Mouse (Mus musculus): ENCODE data around the gene Rcsd1. TPM values are rescaled to one million over a fixed set of nuclear protein-coding genes. Genes with fewer than 3 reads are reported as not detected.

Rcsd1 gene
- polyA plus RNA-seq, 1 experiment from 2014 or later, result 7.0 TPM

DNA sequence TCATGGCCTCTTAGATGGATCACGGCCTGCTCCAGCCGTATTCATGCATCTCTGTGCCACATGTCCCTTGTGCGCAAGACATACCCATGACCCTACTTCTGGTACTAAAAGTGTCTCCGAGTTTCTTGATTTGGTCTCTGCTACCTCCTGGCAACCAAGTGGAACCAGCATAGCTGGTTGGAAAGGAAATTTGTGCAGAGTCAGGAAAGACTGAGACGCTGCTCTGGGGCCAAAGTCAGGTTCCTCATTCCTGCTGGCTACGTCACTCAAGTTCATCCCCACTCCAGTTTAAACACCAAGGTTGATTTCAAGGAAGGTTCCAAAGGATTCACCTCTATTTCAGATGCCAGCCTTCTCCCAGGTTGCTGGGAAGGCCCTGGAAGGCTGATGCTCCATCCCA, 42.6 kb downstream of the Rcsd1 start:
- Histone ChIP-seq H3K9ac (replicated peaks) (no peak overlapping the region), H3K9me3 (no peaks in the 10 kb centered on the region), H3K27ac (replicated peaks) (no peak overlapping the region), H3K4me2 (replicated peaks) (no peak overlapping the region), H3K27me3 (no peaks in the 10 kb centered on the region), H3K4me3 (no peak overlapping the region), H3K4me1 (peaks cover 6% of the 10 kb centered on the region; the same call in 1 of the 2 replicates), H3K36me3 (no peaks in the 10 kb centered on the region)
- WGBS, result 95% methylated on average over 6 of the region's 6 CpGs
- no peak for ATAC-seq (replicated peaks)

DNA sequence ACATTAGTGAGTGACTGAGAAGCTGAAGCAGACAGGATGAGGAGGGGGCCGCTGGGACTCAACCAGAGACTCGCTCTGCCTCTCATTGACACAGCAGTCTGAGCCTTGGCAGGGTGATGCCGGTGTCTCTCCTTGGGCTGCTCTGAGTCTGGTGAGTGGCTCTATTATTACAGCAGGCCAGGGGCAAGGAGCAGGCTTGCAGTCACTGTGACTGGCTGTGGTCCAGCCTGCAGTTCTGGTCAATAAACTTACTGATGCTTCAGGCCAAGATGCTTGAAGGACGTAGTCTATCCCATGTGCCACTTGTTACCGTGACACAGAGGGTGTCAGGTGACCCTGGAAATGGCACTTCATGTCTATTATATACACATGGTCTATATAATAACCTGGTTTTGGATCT, 43.8 kb downstream of the Rcsd1 start:
- 81% methylated on average over 5 of the region's 5 CpGs for WGBS

DNA sequence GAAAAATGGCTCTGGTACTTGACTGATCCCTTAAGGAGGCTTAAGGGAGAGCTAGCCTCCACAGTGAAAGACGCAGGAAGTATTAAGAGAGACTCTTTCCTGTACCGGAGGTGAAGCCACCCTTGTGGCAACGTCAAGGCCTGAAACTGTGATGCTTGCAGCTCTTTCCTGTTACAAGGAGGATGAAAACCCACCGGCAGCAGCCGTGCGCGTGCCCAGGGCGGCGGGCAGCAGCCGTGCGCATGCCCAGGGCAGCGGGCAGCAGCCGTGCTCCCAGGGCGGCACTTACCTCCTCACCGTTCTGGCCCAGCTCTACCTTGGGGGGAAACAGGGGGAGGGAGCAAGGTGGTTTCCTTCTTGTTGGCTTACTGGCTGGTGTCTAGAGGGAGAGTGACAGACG, 46.3 kb downstream of the Rcsd1 start:
- no peak overlapping the region for H3K4me2 ChIP-seq (replicated peaks)
- H3K4me1 ChIP-seq, result peaks cover 6% of the 10 kb centered on the region; the same call in 1 of the 2 replicates
- no peak overlapping the region for H3K4me3 ChIP-seq
- H3K27ac ChIP-seq (replicated peaks), result peak overlapping the region; percentile 36; the same call in 1 of the 2 replicates
- H3K9me3 ChIP-seq, result no peaks in the 10 kb centered on the region
- H3K36me3 ChIP-seq, result no peaks in the 10 kb centered on the region
- no peaks in the 10 kb centered on the region for H3K27me3 ChIP-seq
- 77% methylated on average over 16 of the region's 16 CpGs for WGBS
- ATAC-seq (replicated peaks), result no peak
- no peak overlapping the region for H3K9ac ChIP-seq (replicated peaks)

More for the DNA sequence above, 43.8 kb downstream of the Rcsd1 start:
- ATAC-seq (replicated peaks), result no peak
- Histone ChIP-seq H3K4me1 (peaks cover 6% of the 10 kb centered on the region; the same call in 1 of the 2 replicates), H3K27ac (replicated peaks) (no peak overlapping the region), H3K9me3 (no peaks in the 10 kb centered on the region), H3K9ac (replicated peaks) (no peak overlapping the region), H3K36me3 (no peaks in the 10 kb centered on the region), H3K4me2 (replicated peaks) (no peak overlapping the region), H3K4me3 (no peak overlapping the region), H3K27me3 (no peaks in the 10 kb centered on the region)

DNA sequence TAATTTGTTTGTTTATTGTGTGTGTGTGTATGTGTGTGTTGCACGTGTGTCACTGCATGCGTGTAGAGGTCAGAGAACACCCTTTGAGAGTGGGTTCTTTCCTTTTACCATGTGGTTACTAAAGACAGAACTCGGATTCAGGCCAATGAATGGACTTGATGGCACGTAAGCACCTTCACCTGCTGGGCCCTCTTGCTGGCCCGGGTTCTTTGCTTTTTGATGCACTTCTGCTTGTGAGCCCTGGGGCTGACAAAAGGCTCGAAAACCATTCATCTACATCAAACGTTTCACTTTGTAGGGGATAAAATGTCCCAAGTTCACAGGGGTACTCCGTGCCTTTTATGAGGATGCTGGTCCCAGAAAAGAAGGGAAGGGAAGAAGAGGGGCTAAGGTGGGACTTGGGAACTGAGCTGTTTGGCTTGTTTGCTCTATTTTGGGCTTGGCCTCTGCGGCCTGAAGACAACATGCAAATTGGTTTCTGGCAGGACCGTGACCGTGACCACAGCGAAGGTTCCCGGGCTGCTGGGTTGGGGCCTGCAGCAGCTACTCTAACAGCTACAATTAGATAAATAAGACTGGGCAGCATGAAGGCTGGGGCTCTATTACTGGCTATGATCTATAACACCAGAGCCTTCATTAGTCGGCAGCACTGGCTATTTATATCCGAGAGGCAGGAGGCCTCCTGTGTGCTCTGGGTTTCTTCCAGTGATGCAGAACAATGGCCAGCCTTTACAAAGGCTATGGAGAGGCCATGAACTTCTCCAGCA, 46.9 kb downstream of the Rcsd1 start:
- no peak overlapping the region for H3K4me2 ChIP-seq (replicated peaks)
- H3K4me1 ChIP-seq, result peaks cover 6% of the 10 kb centered on the region; the same call in 1 of the 2 replicates
- H3K36me3 ChIP-seq, result no peaks in the 10 kb centered on the region
- H3K27ac ChIP-seq (replicated peaks), result peak overlapping the region; percentile 36; the same call in 1 of the 2 replicates
- 35% methylated on average over 15 of the region's 15 CpGs for WGBS
- no peak overlapping the region for H3K4me3 ChIP-seq
- H3K9ac ChIP-seq (replicated peaks), result no peak overlapping the region
- no peak for ATAC-seq (replicated peaks)
- no peaks in the 10 kb centered on the region for H3K27me3 ChIP-seq
- no peaks in the 10 kb centered on the region for H3K9me3 ChIP-seq

DNA sequence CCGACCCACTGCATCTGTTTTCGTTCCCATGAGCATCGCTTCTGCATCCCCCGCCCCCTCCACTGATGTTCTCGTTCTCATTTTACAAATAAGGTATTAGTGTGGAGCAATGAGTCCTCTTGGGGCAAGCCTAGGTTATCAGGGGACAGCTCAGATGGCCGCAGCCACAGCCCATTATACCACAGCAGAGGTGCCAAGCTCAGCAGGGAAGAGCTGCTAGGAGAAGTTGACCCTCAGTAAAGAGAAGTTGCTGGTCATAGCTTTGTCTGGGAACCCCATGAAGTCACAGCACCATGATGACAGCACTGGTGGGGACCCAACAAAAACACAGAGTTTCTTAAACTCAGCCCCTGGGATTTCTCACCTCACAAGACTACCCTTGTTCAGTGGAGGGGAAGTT, 47.8 kb downstream of the Rcsd1 start:
- ATAC-seq (replicated peaks), result no peak
- 91% methylated on average over 6 of the region's 6 CpGs for WGBS

DNA sequence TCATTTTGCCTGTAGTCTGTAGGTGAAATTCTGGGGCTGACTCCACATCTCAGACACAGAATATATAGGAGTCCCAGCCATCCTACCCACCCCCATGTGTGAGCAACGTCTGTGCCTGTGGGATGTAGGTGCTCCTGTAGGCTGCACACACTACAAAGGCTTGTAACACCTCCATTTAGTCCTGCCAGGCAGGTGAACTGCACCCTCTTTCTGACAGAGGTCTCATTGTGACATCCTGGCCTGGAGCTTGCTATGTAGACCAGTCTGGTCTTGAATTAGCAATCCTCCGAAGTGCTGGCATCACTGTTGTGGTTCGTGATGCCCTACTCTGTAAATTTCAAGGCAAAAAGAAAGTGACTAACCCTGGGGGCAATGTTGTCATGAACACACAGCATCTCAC, 48.4 kb downstream of the Rcsd1 start:
- no peak overlapping the region for H3K4me2 ChIP-seq (replicated peaks)
- no peak overlapping the region for H3K4me3 ChIP-seq
- H3K36me3 ChIP-seq, result no peaks in the 10 kb centered on the region
- peaks cover 6% of the 10 kb centered on the region; the same call in 1 of the 2 replicates for H3K4me1 ChIP-seq
- no peaks in the 10 kb centered on the region for H3K27me3 ChIP-seq
- WGBS, result 66% methylated on average over 3 of the region's 3 CpGs
- no peak overlapping the region for H3K27ac ChIP-seq (replicated peaks)
- no peak overlapping the region for H3K9ac ChIP-seq (replicated peaks)
- ATAC-seq (replicated peaks), result peak; percentile 36
- no peaks in the 10 kb centered on the region for H3K9me3 ChIP-seq

More for the DNA sequence above, 47.8 kb downstream of the Rcsd1 start:
- no peak overlapping the region for H3K4me3 ChIP-seq
- no peak overlapping the region for H3K9ac ChIP-seq (replicated peaks)
- no peak overlapping the region for H3K27ac ChIP-seq (replicated peaks)
- peaks cover 6% of the 10 kb centered on the region; the same call in 1 of the 2 replicates for H3K4me1 ChIP-seq
- H3K9me3 ChIP-seq, result no peaks in the 10 kb centered on the region
- no peak overlapping the region for H3K4me2 ChIP-seq (replicated peaks)
- no peaks in the 10 kb centered on the region for H3K36me3 ChIP-seq
- H3K27me3 ChIP-seq, result no peaks in the 10 kb centered on the region

DNA sequence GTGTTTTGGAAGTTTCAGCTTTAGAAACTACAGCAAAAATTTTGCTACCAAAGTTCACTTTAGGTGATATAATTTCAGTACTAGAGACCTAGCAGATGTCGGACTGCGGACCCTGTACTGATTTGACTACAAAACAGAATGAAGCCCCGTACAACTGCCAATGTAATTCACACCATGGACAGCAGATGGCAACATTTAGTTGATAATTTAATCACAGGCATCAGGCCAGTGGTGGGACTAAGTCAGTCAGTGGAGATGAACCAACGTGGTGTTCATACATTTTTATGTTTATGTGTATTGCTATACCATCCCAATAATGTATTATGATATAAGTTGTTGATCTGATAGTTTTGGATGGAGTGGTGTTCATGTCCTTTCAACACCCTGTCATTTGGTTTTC, 48.8 kb downstream of the Rcsd1 start:
- Histone ChIP-seq H3K9me3 (no peaks in the 10 kb centered on the region), H3K4me2 (replicated peaks) (no peak overlapping the region), H3K4me1 (peaks cover 6% of the 10 kb centered on the region; the same call in 1 of the 2 replicates), H3K27me3 (no peaks in the 10 kb centered on the region), H3K4me3 (no peak overlapping the region), H3K27ac (replicated peaks) (no peak overlapping the region), H3K36me3 (no peaks in the 10 kb centered on the region), H3K9ac (replicated peaks) (no peak overlapping the region)
- ATAC-seq (replicated peaks), result peak; percentile 66
- 10% methylated on average over 4 of the region's 4 CpGs for WGBS

DNA sequence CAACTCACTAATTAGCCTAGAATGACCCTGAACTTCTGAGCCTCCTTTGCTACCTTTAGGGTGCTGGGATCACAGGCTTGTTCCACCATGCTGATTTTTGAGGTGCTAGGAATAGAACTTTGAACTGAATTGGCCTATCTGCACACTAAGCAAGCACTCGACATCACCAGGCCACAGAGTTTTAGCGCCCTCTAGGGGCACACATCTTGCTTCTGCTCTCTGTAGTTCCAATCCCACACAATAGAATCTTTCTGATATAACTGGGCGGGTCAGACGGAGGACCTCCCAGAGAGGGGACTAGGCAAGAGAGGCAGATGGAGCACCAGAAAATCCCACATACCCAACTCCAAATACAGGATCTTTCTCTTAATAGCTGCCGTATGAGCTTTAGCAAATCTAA, 51.0 kb downstream of the Rcsd1 start:
- 27% methylated on average over 5 of the region's 5 CpGs for WGBS
- H3K4me1 ChIP-seq, result peaks cover 6% of the 10 kb centered on the region; the same call in 1 of the 2 replicates

DNA sequence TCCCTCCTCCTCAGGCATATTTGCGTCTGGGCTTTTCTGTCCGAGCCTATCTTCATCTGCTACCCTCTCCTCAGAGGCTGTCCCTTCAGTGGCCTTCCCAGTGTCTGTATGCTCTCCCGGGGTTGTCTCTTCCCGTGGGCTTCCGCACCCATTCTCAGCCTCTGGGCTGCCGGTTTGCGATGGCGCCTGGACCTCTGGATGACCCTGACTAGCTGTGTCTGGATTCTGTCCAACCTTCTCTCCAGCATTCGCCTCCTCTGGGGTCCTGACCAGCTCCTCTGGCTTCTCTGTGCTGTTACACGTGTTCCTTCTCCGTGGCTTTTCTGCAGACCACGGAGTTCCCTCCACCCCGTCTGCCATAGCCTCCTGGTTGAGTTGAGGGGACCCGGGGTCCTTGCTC, 54.1 kb downstream of the Rcsd1 start:
- no peaks in the 10 kb centered on the region for H3K9me3 ChIP-seq
- H3K36me3 ChIP-seq, result no peaks in the 10 kb centered on the region
- H3K4me3 ChIP-seq, result no peak overlapping the region
- H3K4me2 ChIP-seq (replicated peaks), result no peak overlapping the region
- 92% methylated on average over 14 of the region's 14 CpGs for WGBS
- no peak overlapping the region for H3K27ac ChIP-seq (replicated peaks)
- no peak for ATAC-seq (replicated peaks)
- no peaks in the 10 kb centered on the region for H3K4me1 ChIP-seq
- H3K9ac ChIP-seq (replicated peaks), result no peak overlapping the region
- no peaks in the 10 kb centered on the region for H3K27me3 ChIP-seq

More for the DNA sequence above, 51.0 kb downstream of the Rcsd1 start:
- Histone ChIP-seq H3K36me3 (no peaks in the 10 kb centered on the region), H3K9me3 (no peaks in the 10 kb centered on the region), H3K27me3 (no peaks in the 10 kb centered on the region), H3K9ac (replicated peaks) (no peak overlapping the region), H3K4me3 (no peak overlapping the region), H3K27ac (replicated peaks) (no peak overlapping the region), H3K4me2 (replicated peaks) (no peak overlapping the region)
- ATAC-seq (replicated peaks), result peak; percentile 53

DNA sequence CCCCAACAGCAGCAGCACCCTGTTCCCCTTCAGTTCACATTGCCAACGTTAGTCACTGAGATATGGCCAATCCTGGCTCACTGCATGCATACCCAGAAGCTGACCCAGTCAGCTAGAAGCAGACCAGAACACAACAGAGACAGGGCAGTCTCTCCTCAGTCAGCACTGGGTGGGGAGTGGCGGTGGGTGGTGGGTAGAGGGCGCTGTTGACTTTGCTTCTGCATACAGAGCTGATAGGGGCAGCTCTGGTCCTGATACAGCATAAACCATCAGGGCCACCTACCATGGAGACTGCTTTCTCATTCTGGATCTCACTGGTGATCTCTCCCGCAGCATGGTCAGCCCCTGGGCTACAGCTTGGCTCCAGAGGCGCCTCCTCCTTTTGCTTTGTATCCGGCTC, 54.5 kb downstream of the Rcsd1 start:
- WGBS, result 73% methylated on average over 6 of the region's 6 CpGs
- no peak overlapping the region for H3K4me3 ChIP-seq

DNA sequence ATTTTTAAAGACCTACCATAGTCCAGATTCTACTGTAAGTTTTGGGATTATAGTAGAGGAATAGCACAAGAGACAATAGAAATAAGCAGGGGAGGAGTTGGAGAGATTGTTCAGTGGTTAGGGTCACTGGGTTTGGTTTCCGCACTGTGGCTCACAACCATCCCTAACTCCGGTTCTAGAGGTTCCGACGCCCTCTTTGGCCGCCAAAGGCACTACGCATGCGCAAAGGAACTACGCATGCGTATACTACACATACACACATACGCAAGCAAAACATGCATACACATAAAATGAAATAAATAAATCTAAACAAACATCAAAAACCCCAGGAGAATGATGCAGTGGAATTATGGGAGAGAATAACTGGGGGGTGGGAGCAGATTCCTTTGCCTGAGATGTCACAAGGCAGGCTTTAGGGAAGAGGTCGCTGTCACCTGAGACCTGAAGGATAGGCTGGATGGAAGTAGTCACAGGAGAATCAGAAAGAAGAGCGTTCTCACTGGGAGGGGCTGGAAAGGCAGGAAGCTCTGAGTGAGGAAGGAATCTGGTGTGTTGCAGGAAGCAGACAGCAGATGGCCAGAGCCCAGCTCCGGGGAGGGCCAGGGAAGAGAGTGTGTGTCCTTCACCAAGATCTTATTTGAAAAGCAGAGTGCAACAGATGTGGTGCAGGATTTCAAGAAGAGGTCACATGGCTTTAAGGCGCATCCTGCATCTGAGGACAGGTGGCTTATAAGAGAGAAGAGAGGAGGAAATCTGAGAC, 56.3 kb downstream of the Rcsd1 start:
- Histone ChIP-seq H3K4me2 (replicated peaks) (no peak overlapping the region), H3K36me3 (no peaks in the 10 kb centered on the region), H3K9ac (replicated peaks) (no peak overlapping the region), H3K27ac (replicated peaks) (no peak overlapping the region), H3K4me3 (no peak overlapping the region), H3K9me3 (no peaks in the 10 kb centered on the region), H3K27me3 (no peaks in the 10 kb centered on the region), H3K4me1 (no peaks in the 10 kb centered on the region)
- ATAC-seq (replicated peaks), result no peak
- 88% methylated on average over 14 of the region's 14 CpGs for WGBS

More for the DNA sequence above, 54.5 kb downstream of the Rcsd1 start:
- no peak for ATAC-seq (replicated peaks)
- Histone ChIP-seq H3K36me3 (no peaks in the 10 kb centered on the region), H3K4me1 (no peaks in the 10 kb centered on the region), H3K9ac (replicated peaks) (no peak overlapping the region), H3K4me2 (replicated peaks) (no peak overlapping the region), H3K9me3 (no peaks in the 10 kb centered on the region), H3K27ac (replicated peaks) (no peak overlapping the region), H3K27me3 (no peaks in the 10 kb centered on the region)

DNA sequence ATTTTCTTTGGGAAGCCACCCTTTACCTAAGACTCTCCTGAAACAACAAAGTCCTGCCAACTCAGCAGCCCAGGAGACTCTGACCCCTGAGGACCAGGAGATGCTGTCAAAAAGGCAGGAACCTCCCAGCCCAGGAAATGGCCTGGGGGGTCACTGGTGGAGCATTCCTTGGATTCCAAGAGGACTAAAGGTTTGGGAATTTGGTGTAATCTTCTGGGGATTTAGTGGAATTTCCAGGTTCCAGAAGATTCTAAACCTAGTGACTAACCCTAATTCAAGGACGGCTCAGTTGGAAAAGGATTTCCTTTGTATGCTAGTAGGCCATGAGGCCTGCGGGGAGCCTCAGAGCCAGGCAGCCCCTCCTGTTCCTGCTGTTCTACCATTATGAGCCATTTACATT, 57.0 kb downstream of the Rcsd1 start:
- H3K27ac ChIP-seq (replicated peaks), result no peak overlapping the region
- 77% methylated on average over 2 of the region's 2 CpGs for WGBS
- no peaks in the 10 kb centered on the region for H3K27me3 ChIP-seq
- no peak overlapping the region for H3K4me3 ChIP-seq
- H3K4me2 ChIP-seq (replicated peaks), result no peak overlapping the region
- no peaks in the 10 kb centered on the region for H3K9me3 ChIP-seq
- H3K36me3 ChIP-seq, result no peaks in the 10 kb centered on the region
- no peaks in the 10 kb centered on the region for H3K4me1 ChIP-seq
- no peak overlapping the region for H3K9ac ChIP-seq (replicated peaks)
- no peak for ATAC-seq (replicated peaks)
